Mouse (Mus musculus): ENCODE data around the gene Lrrc9.
A peak's percentile ranks its signal among the peaks of the same experiment; 100 is the strongest.

Gene Lrrc9

DNA sequence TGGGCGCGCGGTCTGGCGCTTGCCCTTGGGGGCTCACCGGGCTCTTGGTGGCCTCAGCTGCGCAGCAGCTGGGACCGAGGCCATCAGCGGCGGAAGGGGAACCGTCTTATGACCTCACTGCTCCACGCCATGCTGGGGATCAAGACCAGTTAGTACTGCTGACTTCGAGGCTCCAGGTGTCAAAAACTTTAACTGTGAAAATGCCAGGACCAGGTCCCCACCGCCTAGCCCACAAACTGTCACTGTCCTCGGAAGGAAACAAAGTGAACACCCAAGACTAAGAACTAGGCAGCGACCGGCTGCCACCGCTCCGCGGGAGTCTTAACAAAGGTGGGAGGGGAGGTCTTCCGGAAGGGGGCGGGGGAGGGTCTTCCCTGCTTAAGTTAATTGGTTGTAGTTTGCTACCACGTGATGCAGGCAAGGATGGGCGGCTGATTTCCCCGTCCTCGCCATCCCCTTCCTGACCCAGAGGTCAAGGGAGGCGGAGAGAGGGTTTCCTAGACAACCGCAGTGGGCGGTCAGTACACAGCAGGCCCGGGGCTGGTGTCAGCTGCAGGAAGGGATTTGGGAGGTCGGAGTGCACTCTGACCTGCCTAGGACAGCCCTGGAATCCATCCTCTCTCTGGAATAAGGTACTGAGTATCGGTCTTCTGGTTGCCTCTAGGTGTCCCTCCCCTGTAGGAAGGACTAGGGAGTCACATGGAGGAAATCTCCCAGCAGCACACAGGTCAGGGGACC is at the start of gene Lrrc9:
Lrrc9 (plus strand) TSS at position 28 of the 738 bp plus-strand sequence.
- DNase-seq (ENCODE audit: low spot score in 2 of 2), result peak; percentile 22 to 24

DNA sequence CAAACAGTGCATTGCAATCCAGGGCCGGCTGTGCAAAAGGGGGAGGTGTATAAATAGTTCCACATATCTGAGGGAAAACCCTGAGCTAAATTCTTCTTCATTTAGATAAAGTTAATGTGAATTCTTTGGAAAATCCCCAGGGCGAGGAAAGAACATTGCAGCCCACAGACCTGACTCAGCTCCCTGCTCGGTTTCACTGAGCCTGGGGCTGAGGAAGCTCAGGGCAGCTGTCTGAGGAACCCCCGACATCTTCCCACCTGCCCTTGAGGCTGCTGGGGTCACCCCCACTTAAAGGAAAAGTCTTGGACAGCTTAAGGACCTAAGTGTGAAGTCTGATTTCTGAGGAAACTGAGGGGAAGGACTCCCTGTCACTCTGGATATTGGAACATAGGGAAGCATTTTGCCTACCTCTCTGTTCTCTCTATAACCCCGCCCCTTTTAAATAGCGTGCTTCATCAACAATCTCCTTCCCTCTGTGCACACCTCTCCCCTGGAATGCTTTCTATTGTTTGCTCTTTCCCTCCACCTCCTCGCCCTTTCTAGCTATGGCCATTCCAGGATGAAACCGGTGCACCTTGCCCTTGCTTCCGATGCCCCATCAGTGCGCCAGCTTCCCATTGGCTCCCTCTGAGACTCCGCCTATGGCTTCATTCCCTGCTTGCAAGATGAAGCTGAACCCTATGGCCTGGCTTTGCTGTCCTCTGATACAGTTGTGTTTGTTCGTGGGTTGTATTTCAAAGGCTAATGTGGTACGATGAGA is 48.4 kb upstream of the Lrrc9 start:
- DNase-seq (ENCODE audit: low spot score in 2 of 2), result peak; percentile 51 to 60

DNA sequence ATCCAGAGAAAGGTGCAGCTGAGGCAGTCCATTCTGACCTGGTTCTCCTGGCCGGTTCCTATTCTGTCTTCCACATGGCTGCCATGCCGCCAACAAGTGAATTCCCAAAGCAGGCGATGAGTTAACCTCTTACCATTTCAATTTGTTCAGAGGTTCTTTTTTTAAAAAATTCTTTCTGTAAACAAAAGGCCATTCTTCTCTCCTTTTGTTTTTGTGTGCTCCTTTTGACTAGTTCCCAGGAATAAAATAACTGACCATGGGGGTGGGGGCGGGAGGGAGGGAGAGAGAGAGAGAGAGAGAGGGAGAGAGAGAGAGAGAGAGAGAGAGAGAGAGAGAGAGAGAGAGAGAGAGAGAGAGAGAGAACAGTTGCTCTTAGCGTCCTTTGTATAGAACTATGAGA is 36.6 kb upstream of the Lrrc9 start:
- no peak for DNase-seq (ENCODE audit: low spot score in 2 of 2)

DNA sequence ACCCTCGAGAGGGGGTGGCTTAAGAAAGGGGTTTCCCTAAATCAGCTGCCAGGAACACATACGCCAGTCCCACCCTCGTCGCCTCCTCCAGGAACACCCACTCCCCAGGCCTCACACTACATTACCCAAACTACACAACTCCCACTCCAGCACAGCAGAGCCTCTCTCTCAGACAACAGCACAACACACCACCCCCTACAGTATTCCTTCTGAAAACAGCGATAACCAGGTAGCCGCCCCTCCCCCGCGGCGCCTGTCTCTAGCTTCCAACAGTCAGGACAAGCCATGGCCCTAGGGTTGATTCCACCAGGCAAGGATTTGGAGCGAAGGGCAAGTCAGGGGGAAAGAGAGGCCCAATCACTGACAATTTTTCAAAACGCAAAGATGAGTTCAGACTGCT is 34.5 kb upstream of the Lrrc9 start:
- peak; percentile 50 to 58 for DNase-seq (ENCODE audit: low spot score in 2 of 2)

DNA sequence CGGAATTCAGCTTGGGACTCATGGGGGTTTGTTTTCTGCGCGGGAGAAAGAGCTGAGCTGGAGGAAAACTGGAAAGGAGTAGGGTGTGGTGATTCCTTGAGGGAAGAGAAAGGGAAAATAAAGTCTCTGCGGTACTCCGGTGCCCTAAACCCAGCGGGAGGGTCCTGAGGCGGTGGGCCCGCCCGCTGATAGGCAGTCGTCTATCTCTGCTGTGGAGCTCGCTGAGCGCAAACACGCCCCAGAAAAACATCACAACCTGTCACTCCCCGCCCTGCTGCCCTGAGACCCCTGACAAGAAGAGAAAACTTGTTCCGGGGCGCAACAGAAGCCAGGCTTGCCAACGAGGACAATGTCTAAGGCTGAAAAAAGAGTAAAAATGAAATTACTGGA is 34.0 kb upstream of the Lrrc9 start:
- DNase-seq (ENCODE audit: low spot score in 2 of 2), result no peak

DNA sequence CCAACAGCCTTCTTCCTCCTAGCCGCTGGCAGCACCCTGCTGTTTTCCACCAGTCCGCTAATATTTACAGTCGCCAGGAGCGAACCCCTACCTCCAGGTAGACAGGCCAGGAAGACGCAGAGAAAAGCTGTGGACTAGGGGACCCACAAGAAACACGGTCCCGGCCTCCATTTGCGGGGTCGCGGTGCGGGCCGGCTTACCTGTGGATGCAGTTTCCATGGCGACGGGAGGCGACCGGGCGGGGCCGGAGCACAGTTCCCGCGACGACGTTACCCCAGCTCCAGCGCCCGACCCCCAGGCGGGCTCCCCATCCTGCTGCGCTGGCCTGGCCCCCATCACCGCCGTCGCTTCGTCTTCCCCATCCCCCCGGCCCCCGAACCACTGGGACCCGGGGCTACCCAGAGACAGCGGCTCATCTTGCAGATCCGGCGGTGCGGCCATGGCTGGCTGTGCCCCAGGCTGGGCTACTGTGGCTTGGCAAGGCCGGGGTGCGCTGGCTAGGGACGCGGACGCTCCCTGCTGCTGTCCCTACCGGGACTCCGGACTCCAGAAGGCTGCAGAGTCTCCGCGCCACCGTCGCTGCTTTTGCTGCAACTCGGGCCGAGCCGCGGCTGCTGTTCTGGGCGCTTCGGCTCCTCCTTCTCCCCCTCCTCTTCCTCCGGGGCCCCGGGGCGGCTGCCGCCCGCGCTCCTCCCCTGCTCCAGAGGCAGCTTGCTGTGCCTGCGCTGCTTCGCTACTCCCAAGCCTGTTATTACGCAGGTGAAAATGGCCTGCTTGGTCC is 33.4 kb upstream of the Lrrc9 start:
- peak; percentile 75 to 83 for DNase-seq (ENCODE audit: low spot score in 2 of 2)

DNA sequence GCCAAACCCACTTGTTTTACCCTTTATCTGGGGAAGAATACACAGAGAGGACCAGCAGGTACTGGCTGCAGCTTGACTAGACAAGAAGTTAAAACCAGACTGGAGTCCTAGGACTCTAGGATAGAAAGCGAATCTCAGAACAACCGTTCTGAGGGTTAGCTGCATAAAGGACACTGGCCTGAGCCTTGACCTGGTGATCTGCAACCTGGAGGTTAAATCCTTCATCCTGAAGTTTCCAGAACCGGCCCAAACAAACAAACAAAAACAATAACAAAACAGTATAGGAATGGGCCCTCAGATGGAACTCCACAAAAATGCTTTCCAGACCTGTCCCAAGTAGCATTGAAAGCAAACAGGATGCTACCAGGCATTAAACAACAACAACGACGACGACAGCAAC is 32.7 kb upstream of the Lrrc9 start, which contains the start of gene Rtn1:
Rtn1 (minus strand) TSS at position 101 of the 400 bp plus-strand sequence.
- no peak for DNase-seq (ENCODE audit: low spot score in 2 of 2)

DNA sequence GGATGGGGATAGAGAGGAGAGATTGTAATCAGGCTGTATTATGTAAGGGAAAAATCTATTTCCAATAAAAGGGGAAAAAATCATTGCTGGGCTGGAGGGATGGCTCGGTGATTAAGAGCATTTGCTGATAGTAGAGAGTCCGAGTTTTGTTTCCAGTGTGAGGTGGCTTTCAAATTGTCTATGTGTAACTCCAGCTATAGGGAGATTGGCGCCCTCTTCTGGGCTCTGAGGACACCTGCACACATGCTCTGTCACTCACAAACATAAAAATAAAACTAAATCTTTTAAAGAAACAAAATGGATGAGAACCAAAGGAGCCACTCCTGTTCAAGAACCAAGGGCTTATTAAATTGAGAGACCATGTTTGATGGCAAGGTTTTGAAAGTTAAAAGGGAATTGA is 23.9 kb upstream of the Lrrc9 start:
- DNase-seq (ENCODE audit: low spot score in 2 of 2), result peak; percentile 31 to 33

DNA sequence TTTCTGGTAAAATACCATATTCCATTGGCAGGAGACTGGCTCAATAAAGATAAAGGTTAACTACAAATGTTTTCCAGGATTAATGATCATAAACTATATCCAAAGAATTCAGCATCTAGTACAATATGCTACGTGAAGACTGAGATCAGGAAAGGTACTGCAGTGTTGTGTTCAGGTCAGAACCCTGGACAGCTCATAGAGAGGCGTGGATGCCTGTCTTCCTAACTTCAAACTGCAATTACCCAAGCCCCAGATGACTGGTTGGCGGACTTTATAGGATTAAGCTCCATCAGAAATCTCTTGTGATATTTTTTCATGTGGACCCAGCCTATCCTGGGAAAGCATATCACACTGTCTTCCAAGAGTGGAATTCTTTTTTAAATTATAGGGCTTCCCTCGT is 19.0 kb upstream of the Lrrc9 start:
- no peak for DNase-seq (ENCODE audit: low spot score in 2 of 2)

DNA sequence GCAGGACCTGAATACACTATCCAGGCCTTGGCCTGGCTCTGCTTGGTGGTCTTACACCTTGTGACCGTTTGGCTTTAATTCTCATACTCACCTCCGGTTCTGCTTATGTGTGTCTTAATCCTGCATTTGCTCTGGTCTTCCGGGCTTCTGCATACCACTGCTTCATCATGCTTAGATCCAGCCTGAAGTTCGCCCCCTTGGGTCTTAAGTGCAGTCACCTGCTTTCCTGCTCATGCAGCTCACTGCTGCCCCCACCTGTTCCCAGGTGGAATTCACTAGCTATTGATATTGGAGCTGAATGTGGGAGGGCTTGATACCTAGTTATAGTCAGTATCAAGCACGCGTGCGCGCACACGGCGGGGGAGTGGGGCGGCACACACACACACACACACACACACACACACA is 13.9 kb upstream of the Lrrc9 start:
- DNase-seq (ENCODE audit: low spot score in 2 of 2), result peak; percentile 89

DNA sequence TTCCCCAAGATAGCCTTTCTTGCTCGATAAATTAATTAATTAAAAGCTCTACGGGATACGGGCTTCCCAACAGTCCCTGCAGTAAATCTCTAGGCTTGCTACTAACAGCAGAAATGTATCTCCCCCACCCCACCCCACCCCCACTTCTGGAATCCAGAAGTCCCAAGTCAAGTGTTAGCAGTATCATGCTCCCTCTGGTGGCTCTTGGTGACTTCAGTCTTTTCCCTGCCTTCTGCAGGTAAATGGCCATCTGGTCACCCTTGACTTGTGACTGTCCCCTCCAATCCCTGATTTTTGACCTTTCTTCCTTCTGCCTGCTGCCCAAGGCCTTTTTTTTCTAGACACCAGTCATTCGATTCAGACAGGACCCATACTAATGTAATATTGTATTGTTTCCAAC is 9.5 kb upstream of the Lrrc9 start:
- DNase-seq (ENCODE audit: low spot score in 2 of 2), result no peak

DNA sequence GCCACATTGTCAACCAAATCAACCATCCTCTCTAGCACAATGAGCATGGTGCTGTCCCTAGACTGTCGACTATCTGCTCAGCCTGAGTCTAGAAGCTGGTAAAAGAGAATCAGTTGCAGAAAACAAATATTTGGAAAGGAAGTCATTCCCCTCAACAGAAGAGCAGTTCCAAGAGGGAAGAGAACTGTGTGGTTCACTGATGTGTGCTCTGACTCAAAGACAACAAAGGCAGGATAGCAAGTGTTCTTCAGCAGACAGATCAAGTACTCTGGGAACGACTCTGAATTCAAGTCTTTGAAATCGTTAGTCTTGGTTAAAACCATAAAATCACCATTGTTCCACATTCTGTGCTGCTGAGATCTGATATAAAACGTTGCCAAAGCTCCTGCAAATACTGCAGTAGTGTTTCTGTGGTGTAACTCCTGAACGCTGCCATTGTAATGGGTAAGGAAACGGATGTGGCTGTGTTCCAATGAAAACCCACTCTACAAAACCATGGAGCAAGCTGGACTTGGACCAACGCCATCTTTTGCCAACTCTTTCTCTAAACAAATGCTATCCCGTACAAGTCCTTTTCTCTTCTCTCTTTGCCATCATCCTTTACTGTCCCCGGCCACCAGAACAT is 8.3 kb upstream of the Lrrc9 start:
- DNase-seq (ENCODE audit: low spot score in 2 of 2), result no peak

DNA sequence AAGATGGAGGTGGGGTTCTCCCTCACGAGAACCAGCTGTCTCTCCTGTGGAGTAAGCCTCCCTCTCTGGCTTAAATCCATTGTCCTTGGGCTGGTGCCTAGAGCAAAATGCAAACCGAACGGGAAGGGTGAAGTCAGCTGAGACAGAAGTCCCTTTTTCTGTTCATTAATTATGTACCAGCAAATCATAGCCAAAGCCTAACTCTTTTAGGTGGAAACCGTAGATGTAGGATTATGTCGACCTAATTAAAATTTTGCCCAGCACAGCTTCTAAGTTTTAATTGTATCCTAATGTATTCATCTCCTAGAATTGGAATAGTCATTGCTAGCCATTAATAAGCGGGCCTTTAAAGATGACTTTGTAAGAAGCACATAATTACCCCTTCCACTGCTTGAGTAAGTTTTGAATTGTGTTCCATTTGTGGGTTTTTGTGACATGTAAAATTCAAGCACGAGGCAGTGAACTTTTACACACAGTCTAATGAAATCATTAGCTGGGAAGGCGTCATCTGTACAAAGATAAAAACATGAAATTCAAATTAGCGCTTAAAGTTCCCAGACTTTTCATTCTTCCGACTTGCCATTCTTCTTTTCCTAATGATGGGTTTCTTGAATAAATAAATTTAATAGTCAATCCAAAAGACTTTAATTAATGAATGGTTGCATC is 3.9 kb upstream of the Lrrc9 start:
- no peak for DNase-seq (ENCODE audit: low spot score in 2 of 2)

DNA sequence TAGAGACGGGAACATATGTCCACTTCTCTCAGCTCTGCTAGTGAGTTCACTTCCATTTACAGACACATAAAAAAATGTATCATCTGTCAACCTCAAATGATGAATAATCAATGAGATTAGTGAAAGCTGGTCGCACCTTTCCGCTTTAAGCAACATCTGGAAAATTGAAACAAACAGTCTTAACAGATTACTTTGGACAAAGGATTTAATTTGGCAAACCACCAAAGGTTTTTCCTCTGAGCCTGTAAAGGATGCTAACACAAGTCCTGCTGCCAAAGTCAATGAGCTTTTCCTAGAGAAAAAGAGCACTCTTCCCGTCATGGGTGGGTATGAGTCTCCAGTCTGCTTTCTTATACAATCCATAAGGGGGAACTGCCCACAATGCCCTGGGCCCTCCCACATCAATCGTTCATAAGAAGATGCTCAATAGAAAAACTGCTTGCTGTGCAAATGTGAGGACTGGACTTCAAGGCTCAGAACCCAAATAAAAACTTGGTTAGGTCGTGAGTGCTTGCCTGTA is 2.6 kb upstream of the Lrrc9 start:
- no peak for DNase-seq (ENCODE audit: low spot score in 2 of 2)

DNA sequence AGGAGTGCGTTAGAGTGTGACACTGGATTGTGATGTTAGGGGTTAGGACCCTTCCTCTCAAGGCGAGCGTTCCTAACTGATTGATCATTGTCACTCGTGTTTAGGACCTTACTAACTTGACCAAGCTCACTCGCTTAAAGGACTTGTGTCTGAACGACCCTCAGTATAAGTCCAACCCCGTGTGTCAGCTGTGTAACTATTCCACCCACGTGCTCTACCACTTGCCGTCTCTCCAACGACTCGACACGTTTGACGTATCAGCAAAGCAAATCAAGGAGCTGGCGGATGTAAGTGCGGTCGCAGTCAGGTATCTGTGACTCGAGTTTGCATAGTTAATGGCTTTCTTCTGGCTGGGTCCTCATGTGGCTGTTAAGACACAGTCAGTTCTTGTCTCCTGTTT is 12.3 kb downstream of the Lrrc9 start:
- no peak for DNase-seq (ENCODE audit: low spot score in 2 of 2)

DNA sequence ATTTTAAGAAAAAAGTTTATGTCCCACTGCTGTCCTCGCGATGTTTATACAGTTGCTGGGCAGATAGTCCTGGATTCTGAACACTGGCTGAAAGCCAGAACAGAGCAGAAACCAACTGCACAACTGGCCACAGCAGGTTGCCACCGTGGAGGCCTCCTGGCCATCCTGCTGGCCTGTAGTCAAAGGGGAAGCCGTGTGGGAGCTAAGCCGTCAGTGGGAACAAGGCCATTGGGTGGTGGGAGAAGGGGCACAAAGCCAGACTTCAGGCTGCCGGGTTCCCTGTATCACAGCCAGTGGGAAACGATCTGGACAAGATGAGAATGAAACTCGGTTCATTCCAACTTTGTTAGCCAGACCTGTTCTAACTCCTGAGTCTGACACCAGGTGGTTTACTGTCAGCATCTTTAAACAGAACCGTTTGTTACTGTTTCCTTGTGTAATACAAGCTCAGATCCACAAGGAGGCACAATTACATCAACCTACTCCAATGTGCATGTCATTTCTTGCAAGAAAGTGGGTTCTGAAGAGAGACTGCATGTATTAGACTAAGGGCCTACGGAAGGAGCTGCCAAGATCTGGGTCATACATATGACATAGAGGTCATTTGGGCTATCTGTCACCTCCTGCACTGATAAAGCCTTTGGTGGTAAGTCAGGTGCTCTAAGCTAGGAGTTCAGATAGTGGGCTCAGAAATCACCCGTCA is 19.7 kb downstream of the Lrrc9 start:
- no peak for DNase-seq (ENCODE audit: low spot score in 2 of 2)

DNA sequence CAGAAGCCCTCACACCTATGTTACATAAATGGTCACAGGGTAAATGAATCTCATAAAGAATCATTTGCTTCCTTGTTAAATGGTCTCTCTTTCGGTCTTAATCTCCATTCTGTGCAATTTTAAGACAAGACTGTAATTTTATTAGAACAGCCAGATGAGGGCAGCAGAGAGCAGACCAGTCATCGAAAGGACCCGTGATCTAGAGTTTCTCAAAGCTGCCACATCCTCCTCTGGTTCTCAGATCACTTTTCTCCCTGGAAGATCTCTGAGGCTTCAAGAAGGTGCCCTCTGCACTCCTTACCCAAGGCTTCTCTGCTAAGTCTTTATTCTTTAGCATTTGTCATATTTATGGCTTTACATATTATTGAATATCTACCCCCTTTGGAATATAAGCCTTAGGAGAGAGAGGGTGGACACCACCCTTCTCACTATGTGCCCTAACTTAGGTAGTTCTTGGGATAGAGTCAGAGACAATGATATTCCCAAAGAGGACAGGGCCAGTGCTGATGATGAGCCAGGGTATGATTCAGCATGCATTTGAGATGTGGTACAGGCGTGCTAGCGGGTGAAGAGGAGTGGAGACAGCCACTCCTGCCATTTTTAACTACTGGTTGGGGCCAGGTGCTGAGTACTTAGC is 20.3 kb downstream of the Lrrc9 start:
- peak in 1 of 2 experiments; percentile 78 for DNase-seq (ENCODE audit: low spot score in 2 of 2)

DNA sequence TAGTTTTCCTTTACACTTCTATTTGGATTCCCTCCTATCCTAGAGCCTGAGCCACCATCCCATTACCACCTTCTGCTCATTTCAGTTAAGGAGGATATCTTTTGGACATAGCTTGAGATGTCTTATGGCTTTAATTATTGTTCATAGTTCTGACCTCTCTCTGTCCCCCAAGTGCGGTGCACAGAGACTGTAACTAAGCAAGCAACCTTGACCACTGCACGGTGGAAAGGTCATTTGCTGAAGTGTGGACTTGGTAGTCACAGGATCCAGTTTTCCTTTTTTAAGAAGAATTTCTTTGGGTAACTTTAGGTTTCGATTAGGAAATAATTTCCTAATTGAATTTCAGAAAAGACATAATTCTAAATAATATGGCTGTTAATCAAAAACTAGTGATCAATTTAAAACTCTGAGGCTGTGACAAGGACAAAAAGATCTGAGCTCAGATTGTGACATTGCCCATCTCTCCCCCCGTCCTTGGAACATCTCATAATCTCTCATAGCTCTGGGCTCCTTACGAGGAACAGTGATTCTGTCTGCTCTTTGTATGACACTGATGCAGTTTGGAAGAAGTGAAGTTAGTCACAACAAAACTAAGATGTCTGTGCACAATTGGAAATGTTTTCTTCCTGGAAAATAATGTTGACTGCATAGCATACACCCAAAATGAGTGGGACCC is 24.3 kb downstream of the Lrrc9 start:
- DNase-seq (ENCODE audit: low spot score in 2 of 2), result no peak

DNA sequence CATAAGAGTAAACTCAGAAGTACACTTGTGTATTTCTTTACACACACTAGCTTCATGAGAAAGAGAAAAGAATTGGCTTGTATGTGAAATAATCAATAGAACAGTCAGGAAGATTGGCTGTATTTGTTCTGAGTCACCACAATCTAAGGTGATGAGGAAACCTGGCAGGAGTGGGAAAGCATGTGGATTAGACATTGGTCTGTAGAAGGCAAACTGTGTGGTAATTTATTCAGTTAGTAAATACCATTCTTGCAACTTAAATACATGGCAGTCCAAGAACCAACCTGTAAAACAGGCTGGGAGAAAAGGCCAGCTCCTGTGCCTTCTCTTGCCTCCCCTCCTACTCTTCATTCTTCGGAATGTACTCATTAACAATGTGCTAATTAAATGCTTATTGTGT is 25.6 kb downstream of the Lrrc9 start:
- DNase-seq (ENCODE audit: low spot score in 2 of 2), result no peak

DNA sequence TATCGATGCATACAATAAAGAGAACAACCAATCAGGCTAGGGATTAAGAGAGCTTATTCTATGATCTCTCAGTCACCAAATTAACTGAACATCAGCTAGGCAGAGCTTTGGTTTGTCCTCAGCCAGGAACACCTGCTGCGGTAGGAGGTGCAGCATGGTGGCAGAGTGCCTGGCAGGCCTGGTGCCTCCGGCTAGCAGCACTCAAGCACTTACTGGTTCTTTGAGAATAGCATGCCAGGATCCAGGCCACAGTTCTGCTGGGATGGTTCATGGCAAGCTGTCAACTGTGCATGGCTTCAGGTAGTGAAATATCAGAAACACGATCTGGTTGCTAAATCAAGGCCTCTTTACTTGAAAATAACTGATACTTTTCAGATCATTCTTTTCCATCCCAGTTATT is 26.1 kb downstream of the Lrrc9 start:
- DNase-seq (ENCODE audit: low spot score in 2 of 2), result no peak

All from right cerebral cortex, adult 2 months (tissue).